Mouse (Mus musculus): ENCODE data around the gene Anapc7.

DNA sequence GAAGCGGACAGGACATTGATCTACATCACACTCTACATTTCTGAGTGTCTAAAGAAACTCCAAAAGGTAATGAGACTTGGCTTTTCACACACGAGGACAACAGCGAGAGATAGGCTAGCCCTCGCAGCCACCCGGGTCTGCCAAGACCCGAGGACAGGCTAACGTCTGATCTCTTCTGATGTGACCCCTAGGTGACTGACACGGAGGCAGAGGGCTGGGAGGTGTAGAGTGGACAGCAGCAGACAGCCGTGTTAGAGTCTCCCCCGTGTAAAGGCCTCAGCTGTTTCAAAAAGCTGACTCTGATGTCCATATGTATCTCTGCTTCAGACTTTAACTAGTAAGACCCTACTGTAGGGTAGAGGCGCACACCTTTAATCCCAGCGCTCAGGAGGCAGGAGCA is 18.1 kb upstream of the Anapc7 start:
- TF ChIP-seq CTCF (IDR thresholded peaks at IDR 0.05) (no peak), EP300 (IDR thresholded peaks at IDR 0.05) (no peak)
